Mouse (Mus musculus) embryo, embryonic 10.5 days (tissue): Measurements from ENCODE around the gene Ptov1.

Experiments used
- DNase-seq: peaks from one replicate; pipeline ENCODE4 v3.0.0-alpha.2; 2015; ENCODE audit warnings: low spot score

Gene Ptov1

DNA sequence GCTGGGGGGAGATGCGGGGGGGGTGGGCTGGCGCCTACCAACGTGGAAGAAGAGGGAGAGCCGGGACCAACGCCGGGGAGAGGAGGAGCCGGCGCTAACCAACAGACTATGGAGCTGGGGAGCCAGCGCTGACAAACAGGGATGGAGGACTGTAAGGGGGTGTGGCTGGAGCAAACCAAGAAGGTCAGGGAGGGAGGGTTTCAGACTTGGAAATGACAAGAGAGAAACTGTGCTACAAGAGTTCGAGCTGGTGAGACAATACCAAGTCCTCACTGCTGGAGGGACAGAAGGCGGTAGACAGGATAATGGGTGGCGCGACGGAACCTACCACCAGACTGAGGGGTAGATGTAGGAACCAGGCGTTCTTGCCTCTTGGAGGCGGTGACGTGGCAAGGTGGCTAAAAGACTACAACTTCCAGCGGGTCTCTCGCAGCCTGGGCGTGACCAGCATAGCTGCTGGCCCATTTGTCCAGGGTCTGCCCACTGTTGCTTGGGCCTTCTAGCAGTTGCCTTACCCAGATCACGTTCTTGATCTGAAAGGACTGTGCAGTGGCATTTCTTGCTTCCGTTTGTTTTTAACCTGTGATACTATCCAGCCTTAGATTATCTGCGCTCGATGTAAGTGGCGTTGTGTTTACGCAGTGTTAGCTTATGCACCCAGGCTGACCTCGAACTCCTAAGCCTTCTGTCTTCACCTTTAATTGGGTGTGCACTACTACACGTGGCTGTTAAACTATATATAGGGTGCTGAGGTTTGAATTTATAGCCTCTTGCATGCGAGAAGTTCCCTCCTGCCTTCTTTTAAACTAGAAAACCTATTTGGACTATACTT, at the start of gene Ptov1:
TSS of gene Ptov1 (minus strand) at position 92 of the 832 bp plus-strand sequence.
- peak; percentile 97 for DNase-seq

DNA sequence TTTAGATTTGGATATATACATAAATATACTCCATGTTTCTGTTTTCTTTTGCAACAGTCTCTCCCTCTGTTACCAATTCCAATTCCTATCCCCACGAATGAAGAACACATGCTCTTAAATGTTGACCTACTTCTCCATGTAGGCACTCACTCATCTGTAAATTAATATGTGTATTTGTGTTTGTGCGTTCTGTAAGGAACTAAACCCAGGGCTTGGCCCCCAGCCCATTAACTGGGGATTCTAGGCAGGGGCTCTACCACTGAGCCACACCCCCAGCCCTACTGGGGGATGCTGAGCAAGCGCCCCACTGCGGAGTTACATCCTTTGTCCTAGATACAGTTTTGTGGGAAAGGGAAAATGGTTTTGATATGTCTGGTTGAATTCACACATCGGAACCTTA, 49.5 kb upstream of the Ptov1 start:
- DNase-seq, result no peak

DNA sequence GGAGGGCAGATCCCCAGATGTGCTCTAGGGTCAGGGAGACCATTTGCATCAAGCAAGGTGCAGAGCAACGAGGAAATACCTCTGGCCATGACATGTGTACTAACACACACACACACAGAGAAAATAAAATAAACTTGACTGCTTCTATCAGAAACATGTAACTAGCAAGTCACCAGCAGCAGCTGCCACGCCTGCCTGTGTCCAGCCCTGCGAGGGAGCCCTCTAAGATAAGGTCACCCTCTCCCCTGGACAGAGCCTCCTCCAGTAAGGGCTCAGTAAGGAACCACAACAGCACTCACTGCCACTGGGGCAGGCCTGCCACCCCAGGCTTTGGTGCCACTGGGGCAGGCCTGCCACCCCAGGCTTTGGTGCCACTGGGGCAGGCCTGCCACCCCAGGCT, 48.6 kb upstream of the Ptov1 start:
- no peak for DNase-seq

DNA sequence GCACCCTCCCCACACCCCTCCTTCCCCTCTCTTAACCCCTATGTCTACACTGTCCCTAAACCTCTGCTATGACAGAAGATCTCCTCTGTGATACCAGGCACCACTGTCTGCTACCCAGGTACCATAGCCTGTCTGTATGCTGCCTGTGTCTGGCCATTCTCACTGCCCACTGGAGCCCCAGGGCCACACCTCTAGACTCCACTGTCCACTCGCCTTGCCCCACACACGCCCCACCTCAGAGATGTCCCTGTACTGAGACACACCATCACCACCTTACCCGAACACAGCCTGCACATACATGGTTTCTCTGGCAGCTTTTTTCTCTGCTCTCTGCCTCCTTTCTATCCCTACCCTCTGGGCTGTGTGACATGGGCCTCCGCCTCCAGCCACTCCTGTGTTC, 47.3 kb upstream of the Ptov1 start:
- no peak for DNase-seq

DNA sequence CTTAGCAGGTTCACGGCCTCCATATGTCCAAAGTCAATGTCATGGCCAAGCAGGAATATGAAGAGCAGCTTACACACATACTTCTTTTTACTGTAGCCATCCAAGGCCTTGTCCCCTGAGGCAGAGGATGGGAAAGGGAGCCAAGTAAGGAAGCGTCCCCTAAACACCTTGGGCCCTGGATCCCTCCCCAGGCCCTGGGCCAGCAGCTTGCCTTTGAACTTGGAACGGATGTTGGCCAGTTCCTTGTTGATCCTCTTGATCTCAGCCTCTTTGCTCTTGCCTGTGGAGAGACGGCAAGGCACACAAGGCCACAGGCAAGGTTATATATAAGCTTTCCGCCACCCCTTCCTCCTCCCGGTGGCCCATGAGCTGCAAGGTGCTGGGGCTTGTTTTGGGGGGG, 46.6 kb upstream of the Ptov1 start:
- DNase-seq, result no peak

DNA sequence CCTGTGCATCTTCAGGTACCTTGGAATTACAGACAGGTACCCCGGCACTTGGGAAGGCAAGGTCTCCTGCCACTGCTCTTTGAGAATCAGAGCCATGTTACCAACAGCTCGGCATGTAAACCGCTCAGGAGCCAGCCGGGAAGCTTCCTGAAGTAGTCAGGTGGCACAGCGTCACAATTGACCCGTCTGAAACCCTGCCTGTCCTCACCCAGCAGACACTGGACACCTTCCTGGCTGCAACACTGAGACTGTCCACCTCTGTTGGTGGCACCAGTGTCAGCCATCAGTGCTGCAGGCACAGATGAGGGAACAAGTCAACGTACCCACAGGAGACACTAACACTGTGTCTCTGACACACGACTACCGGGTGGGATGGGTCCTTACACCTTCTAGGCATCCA, 45.7 kb upstream of the Ptov1 start:
- DNase-seq, result no peak

DNA sequence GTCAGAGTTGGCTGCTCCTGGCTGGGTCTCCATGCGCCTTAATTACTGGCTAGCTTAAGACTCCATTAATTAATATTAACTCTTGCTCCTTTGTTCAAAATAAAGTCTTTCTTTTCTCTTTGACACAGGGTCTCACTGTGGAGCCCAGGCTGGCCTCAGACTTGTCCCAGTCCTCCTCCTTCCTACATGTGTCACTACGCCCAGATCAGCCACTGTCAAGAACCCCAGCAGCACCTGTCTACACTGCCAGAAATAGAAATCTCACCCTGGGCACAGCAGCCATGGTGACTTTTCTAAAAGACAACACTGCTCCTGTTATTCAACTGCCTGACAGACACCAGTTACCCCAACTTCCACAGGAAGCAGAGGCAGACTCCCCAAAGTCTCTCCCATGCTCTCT, 44.8 kb upstream of the Ptov1 start:
- no peak for DNase-seq

DNA sequence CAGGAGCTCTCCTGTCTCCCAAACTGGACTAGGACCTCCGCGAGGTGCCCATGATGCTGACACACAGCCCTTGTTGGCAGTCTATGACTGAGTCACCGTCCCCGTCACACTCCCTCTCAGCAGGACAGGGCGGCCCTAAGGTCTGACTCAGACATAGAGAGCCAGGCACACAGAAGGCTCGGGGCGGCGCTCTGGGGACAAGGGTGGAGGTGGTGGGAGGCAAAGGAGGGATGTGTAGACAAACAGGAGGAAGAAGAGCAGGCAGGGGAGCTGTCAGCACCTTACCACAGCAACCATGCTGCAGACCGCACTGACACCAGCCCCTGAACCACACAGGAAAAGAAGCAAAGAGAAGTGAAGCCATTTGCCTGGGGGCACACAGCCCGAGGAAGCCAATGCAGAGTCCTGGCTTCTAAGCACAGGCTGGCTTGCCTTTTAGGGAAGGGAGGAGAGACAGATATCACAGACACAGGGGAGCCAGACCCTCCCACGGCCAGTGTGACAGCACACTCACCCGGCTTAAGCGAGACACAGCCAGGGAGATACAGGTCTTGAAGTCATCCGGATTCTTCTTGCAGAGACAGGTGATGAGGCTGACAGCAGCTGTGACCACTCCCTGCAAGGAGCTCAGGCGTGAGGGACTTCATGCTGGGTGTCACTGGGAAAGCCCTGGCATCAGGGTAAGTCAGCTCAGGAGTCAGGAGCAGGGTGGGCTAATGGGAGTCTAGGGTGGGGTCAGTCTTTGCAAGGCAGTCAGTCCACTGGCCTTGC, 39.3 kb upstream of the Ptov1 start:
- no peak for DNase-seq

DNA sequence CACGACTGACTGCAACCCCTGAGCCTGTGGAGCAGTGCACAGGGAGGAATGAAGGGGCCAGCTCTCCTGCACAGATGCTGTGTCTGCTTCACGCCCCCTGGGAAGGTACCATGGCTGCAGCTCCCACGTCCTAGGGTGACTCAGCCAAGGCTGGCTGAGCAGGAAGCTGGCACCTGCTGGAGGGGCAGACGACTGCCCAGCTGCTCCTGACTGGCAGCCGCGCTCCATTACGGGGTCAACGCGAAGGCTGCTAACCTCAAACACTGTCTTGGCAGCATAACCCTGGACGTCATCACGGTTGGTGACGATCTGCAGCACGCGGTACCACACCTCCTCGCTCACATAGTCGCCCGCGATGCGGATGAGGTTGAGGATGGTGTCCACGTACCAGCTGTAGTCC, 35.8 kb upstream of the Ptov1 start:
- no peak for DNase-seq

DNA sequence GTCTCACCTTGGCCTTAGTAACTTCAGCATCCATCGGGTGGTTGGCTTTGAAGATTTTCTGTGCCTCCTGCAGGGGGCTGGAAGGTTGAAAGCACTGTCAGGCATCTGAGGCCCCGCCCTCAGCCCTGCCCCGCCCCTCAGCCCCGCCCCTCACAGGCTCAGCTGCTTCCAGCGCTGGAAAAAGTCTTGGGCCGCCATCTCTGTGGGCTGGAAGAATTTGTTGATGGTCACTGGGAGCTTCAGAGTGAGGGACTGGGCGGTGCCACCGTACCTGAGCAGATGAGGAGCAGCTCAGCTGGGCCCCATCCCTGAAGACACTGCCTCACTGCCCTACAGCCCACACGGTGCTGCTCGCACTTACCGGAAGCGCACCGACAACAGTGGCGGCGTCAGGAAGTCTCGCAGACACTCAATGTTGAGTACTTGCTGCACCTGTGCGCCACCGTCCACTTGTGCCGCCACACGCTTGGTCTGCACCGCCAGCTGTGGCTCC, 31.7 kb upstream of the Ptov1 start:
- DNase-seq, result peak; percentile 81

DNA sequence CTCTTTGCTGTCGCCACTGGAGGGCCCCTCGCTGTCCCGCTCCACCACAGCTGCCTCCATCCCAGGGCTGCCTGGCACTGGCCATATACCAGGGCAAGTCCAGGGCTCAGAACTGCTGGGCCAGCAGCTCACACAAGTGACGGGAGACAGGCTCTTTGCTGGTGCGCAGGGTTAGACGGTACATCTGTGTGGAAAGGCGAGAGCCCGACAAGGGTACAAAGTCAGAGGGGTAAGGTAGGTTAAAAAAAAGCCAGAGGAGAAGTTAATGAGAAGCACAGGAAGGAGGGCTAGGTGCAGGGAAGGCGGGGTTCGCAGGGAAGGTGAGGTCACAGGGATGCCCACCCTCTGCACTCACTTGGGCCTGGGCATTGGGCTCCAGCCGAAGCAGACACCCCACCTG, 31.0 kb upstream of the Ptov1 start:
- DNase-seq, result no peak

DNA sequence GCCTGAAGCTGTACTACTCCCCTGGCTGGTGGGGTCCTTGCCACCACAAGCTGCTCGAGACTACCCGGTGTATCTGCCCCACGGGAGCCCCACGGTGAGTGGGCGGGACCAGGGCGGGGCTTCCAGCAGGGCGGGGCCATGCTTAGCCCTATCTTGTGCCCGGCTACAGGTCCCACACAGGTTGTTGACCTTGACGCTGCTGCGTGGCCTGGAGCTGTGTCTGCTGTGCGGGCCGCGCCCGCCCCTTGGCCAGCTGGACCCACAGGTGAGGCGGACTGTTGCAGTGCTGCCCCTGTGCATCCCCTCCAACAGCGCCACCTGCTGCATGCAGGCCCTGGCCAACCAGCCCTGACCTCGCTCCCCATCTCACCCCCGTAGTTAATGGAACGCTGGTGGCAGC, 29.0 kb upstream of the Ptov1 start:
- peak; percentile 13 for DNase-seq

DNA sequence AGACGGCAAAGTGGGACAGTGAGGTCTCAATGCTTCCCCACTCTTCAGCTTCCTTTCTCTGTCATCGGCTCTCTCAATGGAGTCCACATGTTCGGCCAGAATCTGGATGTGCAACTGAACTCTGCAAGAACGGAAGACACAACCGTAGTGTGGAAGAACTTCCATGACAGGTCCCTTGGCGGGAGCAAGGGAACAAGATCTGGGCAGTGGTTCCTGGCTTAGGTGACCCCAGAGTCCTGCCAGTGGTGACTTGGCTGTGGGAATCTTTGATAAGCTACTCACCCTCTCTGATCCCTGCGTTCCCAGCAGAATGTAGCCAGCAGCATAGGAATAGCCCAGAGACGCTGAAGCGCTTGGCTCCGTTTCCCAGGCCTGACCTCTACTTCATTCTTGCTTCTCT, 26.9 kb upstream of the Ptov1 start:
- no peak for DNase-seq

DNA sequence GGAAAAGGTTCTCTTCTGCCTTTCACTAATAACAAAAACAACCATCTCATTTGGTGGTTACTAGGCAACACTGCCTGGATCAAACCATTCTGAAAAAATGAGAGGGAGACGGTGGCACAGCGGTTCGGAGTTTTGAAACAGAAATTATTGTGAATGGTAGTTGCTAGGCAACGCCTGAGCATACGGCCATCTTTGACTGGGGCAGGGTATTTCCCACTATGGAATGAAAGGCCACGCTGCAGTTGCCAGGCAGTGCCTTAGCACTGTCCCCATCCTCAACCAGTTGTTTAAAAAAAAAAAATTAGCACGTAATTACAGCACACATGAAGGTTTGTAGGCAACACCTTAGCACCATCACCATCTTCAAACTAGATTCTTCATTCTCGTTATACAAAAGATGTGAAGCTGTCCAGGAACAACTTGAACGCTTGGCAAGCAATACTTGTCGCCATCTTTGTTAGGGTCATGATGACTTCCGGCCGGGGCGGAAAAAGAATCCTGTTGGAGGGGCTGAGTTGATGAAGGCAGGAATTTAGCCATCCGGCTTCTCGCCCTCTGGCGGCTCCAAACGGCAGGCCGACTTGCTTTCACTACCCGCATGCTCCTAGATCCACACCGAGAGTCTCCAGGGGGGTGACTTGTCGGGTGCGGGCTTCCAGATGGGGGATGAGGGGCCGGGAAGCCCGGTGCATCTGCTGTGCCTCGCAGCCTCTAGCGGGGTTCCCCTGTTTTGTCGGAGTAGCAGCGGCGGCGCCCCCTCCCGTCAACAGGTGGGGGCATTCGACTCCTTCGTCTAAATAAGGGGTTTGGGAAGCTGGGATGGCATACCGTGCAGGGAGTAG, 26.2 kb upstream of the Ptov1 start, which contains the start of gene Fuz:
TSS of gene Fuz (plus strand) at position 487 of the 842 bp plus-strand sequence.
- peak; percentile 97 for DNase-seq

DNA sequence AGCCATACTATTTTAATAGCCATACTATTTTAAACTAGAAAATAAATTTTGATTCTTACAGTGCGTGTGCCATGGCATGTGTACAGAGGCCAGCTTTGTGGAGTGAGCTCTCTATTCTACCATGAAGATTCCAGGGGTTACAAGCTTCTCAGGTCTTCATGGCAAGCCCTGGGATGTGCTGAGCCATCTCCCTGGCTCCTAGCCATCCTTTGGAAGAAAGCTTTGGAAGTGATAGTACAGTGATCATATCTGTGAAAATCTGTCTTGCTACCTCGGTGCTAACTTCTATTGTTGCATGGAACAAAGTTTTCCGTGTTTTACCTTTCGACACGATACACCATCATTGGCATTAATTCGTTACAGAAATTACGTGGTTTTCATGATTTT, 25.6 kb upstream of the Ptov1 start:
- no peak for DNase-seq

DNA sequence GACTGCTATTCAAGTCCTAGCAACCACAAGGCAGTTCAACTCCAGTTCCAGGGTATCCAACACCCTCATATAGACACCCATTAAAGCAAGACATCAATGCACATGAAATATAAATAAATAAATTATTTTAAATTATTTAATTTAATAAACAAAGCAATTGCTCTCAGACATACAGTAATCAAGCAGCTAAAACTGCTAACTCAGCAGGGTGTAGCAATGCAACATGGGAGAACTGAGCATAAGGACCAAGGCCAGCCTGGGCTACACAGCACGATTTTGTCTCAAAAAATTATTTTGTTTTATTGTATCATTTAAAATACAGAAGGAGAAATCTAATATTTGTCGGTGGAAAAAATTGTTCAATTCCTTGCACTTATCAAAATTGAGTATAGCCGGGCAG, 24.6 kb upstream of the Ptov1 start:
- DNase-seq, result no peak

DNA sequence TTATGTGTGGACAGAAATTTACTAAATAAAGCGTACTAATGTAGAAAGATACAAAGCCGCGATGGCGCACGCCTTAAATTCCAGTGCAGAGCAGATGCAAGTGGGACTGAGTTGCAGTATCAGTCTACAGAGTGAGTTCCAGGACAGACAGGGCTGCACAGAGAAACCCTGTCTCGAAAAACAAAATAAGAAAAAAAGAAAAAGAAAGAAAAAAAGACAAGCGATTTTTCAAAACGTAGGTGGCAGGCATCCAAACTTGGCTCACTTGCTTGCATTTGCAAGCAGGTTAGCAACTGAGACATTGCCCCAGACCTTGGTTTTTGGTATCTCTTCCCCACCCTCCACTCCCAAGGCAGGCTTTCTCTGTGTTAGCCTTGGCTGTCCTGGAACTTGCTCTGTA, 23.6 kb upstream of the Ptov1 start:
- peak; percentile 35 for DNase-seq

DNA sequence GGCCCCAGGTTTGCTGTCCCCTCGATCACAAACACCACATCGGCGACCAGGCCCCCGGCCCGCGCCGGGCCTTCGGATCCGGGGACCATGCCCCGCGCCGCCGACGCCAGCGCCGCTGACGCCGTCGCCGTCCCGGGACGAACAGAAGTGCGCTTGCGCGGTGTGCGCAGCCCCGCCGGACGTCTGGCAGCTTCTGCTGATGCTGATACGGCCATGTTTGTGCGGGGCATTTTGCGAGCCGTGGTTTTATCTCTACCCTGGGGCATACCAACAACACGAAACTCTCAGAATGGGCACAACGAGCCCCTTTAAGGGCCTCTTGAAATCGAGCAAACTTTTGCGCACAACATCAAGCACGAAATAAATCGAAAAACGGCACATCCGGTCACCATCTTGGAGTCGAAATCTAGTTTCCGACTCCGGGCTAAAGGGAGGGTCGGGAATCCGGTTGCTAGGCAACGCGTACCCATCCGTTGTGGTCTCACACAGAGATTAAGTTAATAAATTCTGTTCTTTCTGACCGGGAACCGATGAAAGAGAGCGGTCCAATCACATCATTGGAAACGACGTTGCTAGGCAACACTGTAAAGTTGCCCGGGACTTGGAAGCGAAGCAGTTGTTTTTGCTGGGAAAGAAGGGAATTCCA, 22.8 kb upstream of the Ptov1 start, which contains the start of gene Med25:
TSS of gene Med25 (minus strand) at position 437 of the 646 bp plus-strand sequence.
- DNase-seq, result peak; percentile 98

DNA sequence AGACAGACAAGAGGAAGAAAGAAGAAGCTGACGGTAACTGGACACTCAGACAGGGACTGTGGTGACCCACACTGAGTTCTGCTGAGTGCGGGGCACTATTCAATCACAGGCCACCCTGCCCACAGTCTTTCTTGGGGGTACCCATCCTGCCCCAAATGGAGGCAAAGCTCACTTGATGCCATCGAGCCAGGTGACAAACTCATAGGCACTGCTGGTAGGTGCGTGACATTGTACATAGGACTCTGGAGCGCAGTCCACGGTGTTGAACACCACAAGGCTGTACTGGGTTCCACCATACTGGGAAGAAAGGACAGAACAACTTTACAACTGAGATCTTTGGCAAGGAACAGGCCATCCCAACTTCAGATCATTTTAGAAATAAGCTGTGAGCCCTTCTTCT, 22.0 kb upstream of the Ptov1 start:
- DNase-seq, result no peak

DNA sequence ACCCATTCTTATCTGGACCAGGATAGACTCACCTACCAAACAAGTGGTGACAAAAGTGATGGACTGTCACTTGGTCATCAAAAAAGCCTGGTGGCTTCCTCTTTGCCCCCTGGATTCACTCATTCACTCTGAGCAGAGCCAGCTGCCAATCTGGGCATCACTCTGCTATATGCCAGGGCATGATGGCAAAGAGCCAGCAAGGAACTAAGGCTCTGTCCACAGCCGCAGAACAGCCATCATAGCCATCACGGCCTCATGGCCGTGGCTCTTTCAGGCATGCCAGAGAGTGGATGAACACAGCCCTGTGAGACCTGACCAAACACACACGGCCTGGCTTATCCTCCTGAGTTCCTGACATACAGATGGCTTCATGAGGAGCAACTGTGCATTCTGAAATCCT, 21.1 kb upstream of the Ptov1 start:
- no peak for DNase-seq

DNA sequence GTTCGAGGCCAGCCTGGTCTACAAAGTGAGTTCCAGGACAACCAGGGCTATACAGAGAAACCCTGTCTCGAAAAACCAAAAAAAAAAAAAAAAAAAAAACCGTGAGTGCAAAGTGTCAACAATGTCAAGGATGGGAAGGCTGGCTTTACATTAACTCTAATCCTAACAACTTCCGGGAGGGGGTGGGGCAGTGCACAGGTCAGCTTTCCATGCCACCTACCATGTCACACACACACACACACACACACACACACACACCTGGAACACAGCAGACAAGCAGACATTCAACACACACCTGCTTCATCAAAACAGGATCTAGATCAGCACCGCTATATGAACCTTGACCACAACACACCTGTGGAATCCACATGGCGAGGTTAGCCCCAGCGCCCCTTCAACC, 20.6 kb upstream of the Ptov1 start:
- DNase-seq, result no peak
